In genomic region chr5:112273746-112274463, GRCm38 (mm10) we compare ENCODE assay signal across 11 mouse cellular contexts. TPM values are rescaled to one million over a fixed set of nuclear protein-coding genes. Genes with fewer than 3 reads are reported as not detected.
DNase-seq lines count a peak whose midpoint lies in the region; ATAC-seq and TF ChIP-seq lines count a peak whose summit lies in the region.
"Had no signal": no experiment of that assay in that cellular context is flagged by ENCODE, and none has a peak within 500 bp of the region (broad histone marks: within the 10 kb centered on the region; RNA-seq: fewer than 3 reads in every experiment).

No protein-coding gene starts in this region.

- peaks cover 2% of the 10 kb centered on the region; the same call in 1 of the 2 replicates for H3K4me1 ChIP-seq in kidney, adult 2 months (ENCODE audit: control insufficient read depth, insufficient read depth, low read length)

- 46% methylated on average over 2 of the region's 2 CpGs for WGBS in kidney, adult 2 months

- no peak overlapping the region for H3K27ac ChIP-seq in kidney, adult 2 months (ENCODE audit: insufficient read depth, low read depth, low read length)
- H3K27ac ChIP-seq: hindbrain, embryonic 12.5 days; liver, embryonic 14.5 days had no signal

- ATAC-seq in common myeloid progenitor, adult 5-6 weeks (replicated peaks; ENCODE audit: low read depth, poor library complexity, severe bottlenecking), result peak; percentile 3

- H3K4me3 ChIP-seq in kidney, adult 2 months (ENCODE audit: insufficient read depth, low read depth, low read length), result no peak overlapping the region
- H3K4me3 ChIP-seq: hindbrain, embryonic 12.5 days had no signal

- no peak for TF ChIP-seq CTCF in kidney, adult 2 months (conservative IDR thresholded peaks at IDR 0.05; ENCODE audit: insufficient read depth, insufficient read length, low read depth, low read length)

- no peaks in the 10 kb centered on the region for H3K27me3 ChIP-seq in kidney, adult 2 months (replicated peaks; ENCODE audit: control insufficient read depth, insufficient read depth, low read length)

- DNase-seq in kidney, postnatal 10 days, result peak; percentile 15
- DNase-seq in kidney, adult 2 months, result no peak
- peak; percentile 88 for DNase-seq in CD4-positive, CD25-positive, alpha-beta regulatory T cell, adult 2 months (ENCODE audit: low read depth, low spot score)
- DNase-seq in retina, postnatal 1 day, result peak; percentile 30
- DNase-seq in layer of hippocampus, postnatal 10 days (ENCODE audit: low spot score in 2 of 2), result no peak
- DNase-seq in layer of hippocampus, adult 9-10 months (ENCODE audit: low spot score), result no peak
- DNase-seq: kidney, adult 18-20 months; layer of hippocampus, postnatal 36 days had no signal

- TF ChIP-seq POLR2A in kidney, adult 2 months (IDR thresholded peaks at IDR 0.05; ENCODE audit: low read depth, low read length), result no peak

- no peaks in the 10 kb centered on the region for H3K36me3 ChIP-seq in kidney, adult 2 months (ENCODE audit: control insufficient read depth, insufficient read depth, low read length)
- H3K36me3 ChIP-seq: hindbrain, embryonic 12.5 days had no signal

RNA-seq across cellular contexts. Expression of gene Tpst2, which starts 2.6 kb away (rescaled TPM):
- 37.6 and 42.0 TPM in 2 replicates for polyA plus RNA-seq in kidney, adult 2 months (2012; rRNA removed)
- total RNA-seq in common myeloid progenitor, adult 5-6 weeks (2017), result 23.7 and 32.0 TPM in 2 replicates
- total RNA-seq in layer of hippocampus, postnatal 10 days (2021), result 10 to 100 TPM; 34.0 to 38.9 TPM

RNA-seq across cellular contexts. Expression of gene Crybb1, which starts 18.3 kb away (rescaled TPM):
- 0.14 TPM in 1 of 2 replicates, not detected in the other for polyA plus RNA-seq in kidney, adult 2 months (2012; rRNA removed)
- total RNA-seq in common myeloid progenitor, adult 5-6 weeks (2017), result not detected in 2 replicates
- 10 to 100 TPM; 11.3 to 12.4 TPM for total RNA-seq in layer of hippocampus, postnatal 10 days (2021)

RNA-seq across cellular contexts. Expression of gene Cryba4, which starts 21.6 kb away (rescaled TPM):
- polyA plus RNA-seq in kidney, adult 2 months (2012; rRNA removed), result 0.35 TPM in 1 of 2 replicates, not detected in the other
- total RNA-seq in common myeloid progenitor, adult 5-6 weeks (2017), result not detected in 2 replicates
- 1 to 10 TPM in 1 of 2 experiments, under 1 TPM in 1; 0.94 to 2.4 TPM for total RNA-seq in layer of hippocampus, postnatal 10 days (2021)

RNA-seq across cellular contexts. Expression of gene Tfip11, which starts 52.3 kb away (rescaled TPM):
- 26.7 and 29.1 TPM in 2 replicates for polyA plus RNA-seq in kidney, adult 2 months (2012; rRNA removed)
- total RNA-seq in common myeloid progenitor, adult 5-6 weeks (2017), result 18.6 and 23.8 TPM in 2 replicates
- total RNA-seq in layer of hippocampus, postnatal 10 days (2021), result 10 to 100 TPM; 30.9 to 33.4 TPM

Comparison
In these comparisons a context has a peak if more than half of its experiments do, and no peak if none do; other contexts are left out.
1. DNase-seq: peak in kidney, postnatal 10 days (single experiment), CD4-positive, CD25-positive, alpha-beta regulatory T cell, adult 2 months (single experiment) and retina, postnatal 1 day (single experiment); none in kidney, adult 2 months (single experiment), layer of hippocampus, postnatal 10 days (0 of 2) and layer of hippocampus, adult 9-10 months (single experiment).
2. RNA of gene Crybb1, which starts 18.3 kb away (total RNA-seq): 11.3 to 12.4 TPM in layer of hippocampus, postnatal 10 days; not detected in common myeloid progenitor, adult 5-6 weeks; every median in the first group is over 10 times any median in the second.